11 mouse cellular contexts compared by ENCODE assay signal in genomic region chr3:149357903-149358569, GRCm38 (mm10).
DNase-seq lines count a peak whose midpoint lies in the region; ATAC-seq and TF ChIP-seq lines count a peak whose summit lies in the region.
"Had no signal": no experiment of that assay in that cellular context is flagged by ENCODE, and none has a peak within 500 bp of the region (broad histone marks: within the 10 kb centered on the region; RNA-seq: fewer than 3 reads in every experiment).

No protein-coding gene starts in this region.

- H3K4me2 ChIP-seq in lung, embryonic 14.5 days = peak overlapping the region; percentile 7; the same call in 1 of the 2 replicates
- H3K4me2 ChIP-seq in forebrain, embryonic 12.5 days = peak overlapping the region; percentile 34
- H3K4me2 ChIP-seq in intestine, embryonic 16.5 days (ENCODE audit: low read depth, low read length) = no peak overlapping the region
- peak overlapping the region; percentile 3; the same call in 1 of the 2 replicates for H3K4me2 ChIP-seq in stomach, embryonic 14.5 days (replicated peaks; ENCODE audit: low read depth, low read length)

- DNase-seq in lung, embryonic 14.5 days = peak; percentile 56
- DNase-seq in lung, postnatal 10 days = no peak
- DNase-seq in right cerebral cortex, postnatal 10 days (ENCODE audit: low spot score in 2 of 2) = no peak
- no peak for DNase-seq in left cerebral cortex, adult 9 months (ENCODE audit: low spot score in 2 of 2)
- DNase-seq: cerebellum, adult 8-10 months; layer of hippocampus, adult 9-11 months; thymus, adult 2 months had no signal

- peak; percentile 24; the same call in 1 of the 2 replicates for ATAC-seq in lung, embryonic 14.5 days (ENCODE audit: insufficient read depth)
- peak; percentile 55; the same call in 1 of the 2 replicates for ATAC-seq in forebrain, embryonic 12.5 days (ENCODE audit: low FRiP score)
- 0 out of 2 replicates have a peak, but pooled peaks have one; percentile 28 for ATAC-seq in intestine, embryonic 16.5 days
- no peak; the same call in 1 of the 2 replicates for ATAC-seq in stomach, embryonic 14.5 days (ENCODE audit: insufficient number of reproducible peaks, insufficient read depth, low FRiP score, low read depth)
- ATAC-seq: Patski had no signal

- WGBS in lung, embryonic 14.5 days = 43% methylated on average over 14 of the region's 14 CpGs
- WGBS in forebrain, embryonic 12.5 days = 37% methylated on average over 14 of the region's 14 CpGs
- WGBS in intestine, embryonic 16.5 days = 47% methylated on average over 14 of the region's 14 CpGs
- WGBS in stomach, embryonic 14.5 days = 47% methylated on average over 14 of the region's 14 CpGs

- no peak for TF ChIP-seq CTCF in lung, embryonic 14.5 days (IDR thresholded peaks at IDR 0.05; ENCODE audit: low read depth)

- H3K9ac ChIP-seq in lung, embryonic 14.5 days = no peak overlapping the region; the same call in 1 of the 2 replicates
- no peak overlapping the region for H3K9ac ChIP-seq in forebrain, embryonic 12.5 days
- no peak overlapping the region for H3K9ac ChIP-seq in intestine, embryonic 16.5 days (ENCODE audit: low read depth, low read length)
- no peak overlapping the region for H3K9ac ChIP-seq in stomach, embryonic 14.5 days (replicated peaks; ENCODE audit: low read depth, low read length)

- H3K9me3 ChIP-seq in lung, embryonic 14.5 days (ENCODE audit: low read depth, low read length) = no peaks in the 10 kb centered on the region
- H3K9me3 ChIP-seq in forebrain, embryonic 12.5 days = no peaks in the 10 kb centered on the region
- H3K9me3 ChIP-seq in intestine, embryonic 16.5 days (ENCODE audit: control insufficient read depth, low read length) = no peaks in the 10 kb centered on the region
- H3K9me3 ChIP-seq in stomach, embryonic 14.5 days (ENCODE audit: control insufficient read depth, low read depth, low read length) = no peaks in the 10 kb centered on the region

- H3K36me3 ChIP-seq in lung, embryonic 14.5 days (ENCODE audit: insufficient read depth) = no peaks in the 10 kb centered on the region
- no peaks in the 10 kb centered on the region for H3K36me3 ChIP-seq in forebrain, embryonic 12.5 days (replicated peaks)
- H3K36me3 ChIP-seq in intestine, embryonic 16.5 days (ENCODE audit: control insufficient read depth, insufficient read depth, low read length) = no peaks in the 10 kb centered on the region
- no peaks in the 10 kb centered on the region for H3K36me3 ChIP-seq in stomach, embryonic 14.5 days (ENCODE audit: control insufficient read depth, insufficient read depth, low read length)

- 0 out of 2 replicates have a peak overlapping the region, but pooled peaks have one; percentile 6 for H3K27ac ChIP-seq in lung, embryonic 14.5 days (ENCODE audit: low read depth)
- H3K27ac ChIP-seq in forebrain, embryonic 12.5 days = peak overlapping the region; percentile 42; the same call in 1 of the 2 replicates
- peak overlapping the region; percentile 15; the same call in 1 of the 2 replicates for H3K27ac ChIP-seq in intestine, embryonic 16.5 days (ENCODE audit: low read length)
- H3K27ac ChIP-seq in stomach, embryonic 14.5 days (ENCODE audit: low read length) = no peak overlapping the region

- H3K27me3 ChIP-seq in lung, embryonic 14.5 days (ENCODE audit: insufficient read depth, low read length) = no peaks in the 10 kb centered on the region
- no peaks in the 10 kb centered on the region for H3K27me3 ChIP-seq in forebrain, embryonic 12.5 days
- H3K27me3 ChIP-seq in intestine, embryonic 16.5 days (replicated peaks; ENCODE audit: control insufficient read depth, insufficient read depth, low read length) = no peaks in the 10 kb centered on the region
- no peaks in the 10 kb centered on the region for H3K27me3 ChIP-seq in stomach, embryonic 14.5 days (ENCODE audit: control insufficient read depth, insufficient read depth, low read length)
- H3K27me3 ChIP-seq: Patski had no signal

- no peak overlapping the region for H3K4me3 ChIP-seq in lung, embryonic 14.5 days (ENCODE audit: low read depth, low read length)
- H3K4me3 ChIP-seq in forebrain, embryonic 12.5 days (replicated peaks) = no peak overlapping the region
- no peak overlapping the region for H3K4me3 ChIP-seq in intestine, embryonic 16.5 days (ENCODE audit: low read length)
- H3K4me3 ChIP-seq in stomach, embryonic 14.5 days (ENCODE audit: low read depth, low read length) = no peak overlapping the region

- H3K4me1 ChIP-seq in lung, embryonic 14.5 days (ENCODE audit: insufficient read depth) = no peaks in the 10 kb centered on the region
- H3K4me1 ChIP-seq in forebrain, embryonic 12.5 days = peaks cover 26% of the 10 kb centered on the region
- H3K4me1 ChIP-seq in intestine, embryonic 16.5 days (ENCODE audit: control insufficient read depth, insufficient read depth, low read length) = no peaks in the 10 kb centered on the region; the same call in 1 of the 2 replicates
- no peaks in the 10 kb centered on the region for H3K4me1 ChIP-seq in stomach, embryonic 14.5 days (ENCODE audit: control insufficient read depth, insufficient read depth, low read length)
